Mouse (Mus musculus) B cell, adult 2 months (primary cell): ENCODE measurements around the gene Arhgap30.

Experiments used
- DNase-seq, 2 experiments: peaks; one replicate each; pipeline ENCODE4 v3.0.0; 2022

Gene Arhgap30

GRCm38 (mm10) chr1:171388376-171389102 lies at the start of gene Arhgap30:
Arhgap30 (plus strand) TSS chr1:171388954.
- peak; percentile 93 to 96 for DNase-seq

GRCm38 (mm10) chr1:171342262-171343207 lies 46.2 kb upstream of the Arhgap30 start:
- no peak for DNase-seq

- DNase-seq = no peak
These were observed 44.7 kb upstream of the Arhgap30 start for GRCm38 (mm10) chr1:171343922-171344677.

- DNase-seq = no peak
These were observed 44.0 kb upstream of the Arhgap30 start for GRCm38 (mm10) chr1:171344715-171345114.

- DNase-seq = peak; percentile 94
These were observed 43.3 kb upstream of the Arhgap30 start, which contains the start of the genes Nit1 and Pfdn2 for GRCm38 (mm10) chr1:171345225-171346094. Nit1 (minus strand) TSS chr1:171345646. Pfdn2 (plus strand) TSS chr1:171345670.

- no peak for DNase-seq
These were observed 42.7 kb upstream of the Arhgap30 start for GRCm38 (mm10) chr1:171346095-171346450.

GRCm38 (mm10) chr1:171348665-171349064 lies 40.1 kb upstream of the Arhgap30 start:
- no peak for DNase-seq

- no peak for DNase-seq
These were observed 39.5 kb upstream of the Arhgap30 start for GRCm38 (mm10) chr1:171349210-171349609.

- peak; percentile 58 to 62 for DNase-seq
These were observed 32.9 kb upstream of the Arhgap30 start for GRCm38 (mm10) chr1:171355812-171356340.

GRCm38 (mm10) chr1:171356814-171357213 lies 31.9 kb upstream of the Arhgap30 start:
- no peak for DNase-seq

GRCm38 (mm10) chr1:171358421-171358820 lies 30.3 kb upstream of the Arhgap30 start:
- DNase-seq = peak; percentile 63 to 71

- no peak for DNase-seq
These were observed 28.5 kb upstream of the Arhgap30 start for GRCm38 (mm10) chr1:171360253-171360652.

- peak; percentile 85 to 89 for DNase-seq
These were observed 28.1 kb upstream of the Arhgap30 start, which contains the start of gene Klhdc9 for GRCm38 (mm10) chr1:171360656-171361055. Klhdc9 (minus strand) TSS chr1:171360798.

- DNase-seq = peak; percentile 79 to 81
These were observed 27.3 kb upstream of the Arhgap30 start for GRCm38 (mm10) chr1:171361106-171362103.

GRCm38 (mm10) chr1:171365934-171366333 lies 22.8 kb upstream of the Arhgap30 start:
- DNase-seq = no peak

GRCm38 (mm10) chr1:171369845-171370556 lies 18.8 kb upstream of the Arhgap30 start, which contains the start of gene Nectin4:
Nectin4 (plus strand) TSS chr1:171370099.
- no peak for DNase-seq

GRCm38 (mm10) chr1:171372880-171373279 lies 15.9 kb upstream of the Arhgap30 start:
- no peak for DNase-seq

GRCm38 (mm10) chr1:171373946-171374345 lies 14.8 kb upstream of the Arhgap30 start:
- DNase-seq = no peak

- DNase-seq = no peak
These were observed 13.1 kb upstream of the Arhgap30 start for GRCm38 (mm10) chr1:171375646-171376097.
